Mouse (Mus musculus) layer of hippocampus, postnatal 36 days (tissue): ENCODE data around the gene Lars2. TPM values are rescaled to one million over a fixed set of nuclear protein-coding genes. Genes with fewer than 3 reads are reported as not detected.

Source experiments
- DNase-seq, 2 experiments: peaks; one replicate each; pipeline ENCODE4 v3.0.0; 2022
- total RNA-seq, 2 experiments: library from RNA; stranded (reverse); gene quantifications; 2 replicates each; pipeline ENCODE4 v1.2.3; 2021

Lars2 gene
- total RNA-seq, 2 experiments from 2014 or later, result 43.5 to 79.2 TPM

DNA sequence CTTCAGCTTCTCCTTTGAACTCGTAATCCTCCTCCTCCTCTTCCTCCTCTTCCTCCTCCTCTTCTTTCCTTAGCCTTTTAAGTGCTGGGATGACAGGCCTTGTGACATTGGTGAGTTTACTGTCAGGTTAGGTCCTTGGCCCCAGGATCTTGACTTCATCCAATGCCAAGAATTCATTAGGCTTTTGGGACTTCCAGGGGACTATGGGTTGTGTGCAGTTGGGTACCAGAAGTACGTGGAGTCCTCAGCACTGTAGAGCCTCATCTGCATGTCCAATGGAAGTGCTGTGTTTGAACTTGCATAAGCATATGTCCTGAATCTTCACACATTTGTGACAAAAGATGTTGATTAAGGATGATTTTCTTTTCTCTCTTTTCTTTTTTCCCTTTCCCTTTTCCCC lies 142.3 kb downstream of the Lars2 start:
- no peak for DNase-seq

DNA sequence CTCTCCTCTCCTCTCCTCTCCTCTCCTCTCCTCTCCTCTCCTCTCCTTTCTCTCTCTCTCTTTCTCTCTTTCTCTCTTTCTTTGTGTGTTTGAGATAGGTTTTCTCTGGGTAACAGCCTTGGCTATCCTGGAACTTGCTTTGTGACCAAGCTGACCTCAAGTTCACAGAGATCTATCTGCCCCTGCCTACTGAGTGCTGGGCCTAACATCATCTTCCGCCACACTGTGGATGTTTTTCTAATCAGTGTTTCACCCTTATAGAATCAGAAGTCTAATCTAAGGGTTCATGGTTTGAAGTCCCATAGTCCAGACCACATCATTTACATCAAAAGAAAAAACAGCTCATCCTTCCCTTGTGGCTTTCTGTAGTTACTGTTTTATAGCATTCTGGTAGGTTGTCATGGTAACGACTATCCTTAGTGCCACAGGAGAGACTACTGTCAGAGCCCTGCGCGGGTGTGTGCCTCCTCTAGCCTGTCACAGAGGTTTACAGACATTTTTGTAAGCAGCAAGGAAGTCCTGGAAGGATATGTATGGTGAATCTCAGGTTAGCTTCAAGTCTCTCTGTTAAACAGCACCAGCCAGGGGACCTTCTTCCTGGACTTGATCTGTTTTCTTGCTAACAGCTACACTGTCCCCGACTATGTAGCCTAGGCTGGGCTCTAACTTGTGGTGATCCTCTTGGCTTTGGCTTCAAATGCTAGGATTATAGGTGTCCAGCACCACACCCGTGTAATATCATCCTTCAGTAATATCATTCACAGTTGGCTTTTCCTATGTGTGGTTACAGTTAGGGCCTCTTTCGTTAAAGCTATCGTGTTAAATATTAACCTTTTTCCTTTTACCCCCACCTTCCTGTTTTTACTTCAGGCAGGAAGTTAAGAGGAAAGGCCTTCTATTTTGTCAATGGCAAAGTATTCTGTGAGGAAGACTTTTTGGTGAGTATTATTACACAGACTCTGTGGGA lies 143.2 kb downstream of the Lars2 start:
- no peak for DNase-seq

DNA sequence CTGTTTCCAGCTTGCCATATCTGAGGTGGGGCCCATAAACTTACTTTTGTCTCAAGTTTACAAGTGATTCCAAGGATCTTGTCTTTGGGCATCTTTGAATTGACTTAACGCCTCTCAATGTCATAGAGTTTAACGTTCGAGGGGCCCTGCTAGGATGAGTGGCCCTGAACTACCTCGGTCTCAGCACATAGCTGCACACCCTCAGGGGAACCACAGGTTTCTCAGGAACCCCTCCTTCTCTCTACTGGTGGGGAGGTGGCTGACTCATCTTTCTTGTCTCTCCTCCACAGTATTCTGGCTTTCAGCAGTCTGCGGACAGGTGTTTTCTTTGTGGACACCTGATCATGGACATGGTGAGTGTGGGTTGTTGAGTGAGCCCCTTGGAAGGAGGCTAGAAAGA lies 144.2 kb downstream of the Lars2 start:
- DNase-seq, result no peak

Other genes with a start within 250 kb of the Lars2 start
- 1 to 10 TPM; 3.2 to 4.9 TPM for gene Clec3b, start 216.0 kb upstream of the Lars2 start, total RNA-seq
- not detected for gene Cdcp1, start 150.9 kb upstream of the Lars2 start, total RNA-seq
- 10 to 100 TPM; 33.6 to 36.0 TPM for gene Tmem158, start 106.2 kb upstream of the Lars2 start, total RNA-seq
- 1 to 10 TPM; 7.5 to 7.7 TPM for gene Limd1, start 111.8 kb downstream of the Lars2 start, total RNA-seq
- 10 to 100 TPM; 59.3 to 63.7 TPM for gene Sacm1l, start 162.8 kb downstream of the Lars2 start, total RNA-seq